Mouse (Mus musculus): ENCODE data around the gene Ccl4.

DNA sequence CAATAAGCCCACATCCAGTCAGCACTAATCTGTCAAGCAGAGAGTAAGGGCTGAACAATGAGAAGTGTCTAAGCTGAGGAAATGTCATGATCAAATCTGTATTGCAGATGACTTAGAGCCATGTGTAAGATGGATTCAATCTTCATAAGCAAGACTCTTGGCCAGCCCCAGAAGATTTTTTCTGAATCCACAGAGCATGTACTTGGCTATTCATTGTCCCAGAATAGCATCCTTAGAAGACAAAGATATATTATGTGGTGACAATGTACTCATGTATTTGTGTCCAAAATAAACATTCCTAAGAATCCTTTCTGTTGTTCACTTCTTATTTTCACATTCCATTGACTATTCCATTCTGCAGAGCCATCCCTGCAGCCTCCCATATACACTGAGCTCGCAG, 27.5 kb downstream of the Ccl4 start:
- TF ChIP-seq CTCF (IDR thresholded peaks at IDR 0.05; ENCODE audit: insufficient read depth, low read length) (no peak), POLR2A (IDR thresholded peaks at IDR 0.05; ENCODE audit: borderline replicate concordance, extremely low read depth, low read depth, low read length) (no peak)

Measured in lung, adult 2 months (tissue).